Mouse (Mus musculus) cerebellum, postnatal 25 days (tissue): ENCODE results near the gene Tmem131.
A peak's percentile ranks its signal among the peaks of the same experiment; 100 is the strongest.
"Not testable (repeated sequence)": the region's sequence is repeated elsewhere in the genome, so short reads cannot be mapped to it uniquely, and the experiment has no call there.

Source experiments
- DNase-seq, 2 experiments: peaks; one replicate each; pipeline ENCODE4 v3.0.0; 2021; ENCODE audit warnings: mixed read lengths in 2 of 2

The Tmem131 gene

DNA sequence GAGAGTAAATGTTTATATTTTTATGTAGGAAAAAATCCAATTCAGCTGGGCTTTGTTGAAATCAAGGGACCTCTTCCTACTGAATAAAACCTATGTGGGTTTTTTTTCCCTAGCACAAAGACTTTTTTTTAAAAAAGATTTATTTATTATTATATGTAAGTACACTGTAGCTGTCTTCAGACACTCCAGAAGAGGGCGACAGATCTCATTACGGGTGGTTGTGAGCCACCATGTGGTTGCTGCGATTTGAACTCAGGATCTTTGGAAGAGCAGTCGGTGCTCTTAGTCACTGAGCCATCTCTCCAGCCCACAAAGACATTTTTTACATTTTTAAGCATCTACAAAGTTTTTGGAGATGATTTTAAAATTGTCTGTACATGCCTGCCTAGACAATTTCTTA lies 121.5 kb downstream of the Tmem131 start:
- DNase-seq: not testable (repeated sequence)

DNA sequence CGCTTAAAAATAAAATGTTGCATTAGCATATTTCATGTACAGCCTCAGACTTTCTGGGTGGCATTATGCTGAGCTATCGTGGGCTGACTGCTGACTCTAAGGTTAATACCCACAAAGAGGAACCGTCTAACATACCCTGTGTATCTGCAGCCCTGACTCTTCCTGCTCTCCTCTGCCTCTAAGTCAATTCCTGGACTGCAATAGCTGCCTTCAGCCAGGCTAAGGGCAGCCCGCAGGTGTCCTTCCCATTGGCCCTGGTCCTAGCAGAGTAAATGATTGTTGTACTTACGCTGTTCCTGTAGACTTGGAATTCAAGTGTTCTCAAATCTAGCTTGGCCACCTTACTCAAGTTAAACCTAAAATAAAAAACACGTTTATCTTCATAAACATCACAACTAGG lies 128.3 kb downstream of the Tmem131 start:
- DNase-seq: peak in 1 of 2 experiments; percentile 32

DNA sequence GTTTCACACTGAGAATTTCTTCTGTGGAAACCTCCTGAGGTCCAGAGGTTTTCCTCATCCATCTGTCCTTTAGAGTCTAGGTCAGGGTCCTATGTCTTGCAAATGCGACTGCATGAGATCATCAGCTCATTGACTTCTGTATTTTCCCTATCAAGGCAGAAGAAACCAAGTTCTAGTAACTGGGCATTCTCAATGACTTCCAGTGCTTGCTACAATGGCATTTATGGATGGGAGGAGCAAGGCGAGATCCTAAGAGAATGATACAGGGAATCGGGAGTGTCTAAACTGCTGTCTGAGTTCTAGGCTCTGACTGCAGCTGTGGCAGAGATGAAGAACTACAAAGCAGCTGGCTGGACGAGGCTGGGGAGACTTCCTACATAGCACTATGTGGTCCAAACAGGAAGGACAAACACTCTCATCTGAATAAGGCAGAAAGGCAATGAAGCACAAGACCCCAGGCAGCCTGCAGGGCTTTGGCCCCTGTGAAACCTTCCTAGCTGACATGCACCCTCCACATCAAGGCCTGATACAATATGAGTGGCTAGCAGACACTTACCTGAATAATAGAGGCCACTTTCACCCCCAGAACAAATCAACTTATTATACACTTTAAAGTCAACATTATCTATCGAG lies 129.1 kb downstream of the Tmem131 start:
- DNase-seq: no peak

DNA sequence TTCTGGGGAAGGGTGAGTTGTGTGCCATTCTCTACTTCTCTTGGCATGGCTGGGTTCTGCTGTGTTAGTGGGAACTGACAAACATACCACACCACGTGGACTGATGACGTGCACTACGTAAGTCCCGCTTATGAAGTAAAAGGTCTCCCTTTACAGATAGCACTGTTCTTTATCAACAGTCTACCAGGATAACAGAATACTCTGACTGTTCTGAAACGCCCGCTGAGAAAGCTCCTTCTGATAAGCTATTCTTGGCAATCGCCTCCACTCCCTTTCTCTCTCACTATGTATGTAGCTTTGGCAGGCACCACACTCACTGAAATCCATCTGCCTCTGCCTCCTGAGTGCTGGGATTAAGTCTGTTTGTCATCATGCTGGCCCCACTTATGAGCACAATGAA lies 130.1 kb downstream of the Tmem131 start:
- DNase-seq: peak in 1 of 2 experiments; percentile 48

DNA sequence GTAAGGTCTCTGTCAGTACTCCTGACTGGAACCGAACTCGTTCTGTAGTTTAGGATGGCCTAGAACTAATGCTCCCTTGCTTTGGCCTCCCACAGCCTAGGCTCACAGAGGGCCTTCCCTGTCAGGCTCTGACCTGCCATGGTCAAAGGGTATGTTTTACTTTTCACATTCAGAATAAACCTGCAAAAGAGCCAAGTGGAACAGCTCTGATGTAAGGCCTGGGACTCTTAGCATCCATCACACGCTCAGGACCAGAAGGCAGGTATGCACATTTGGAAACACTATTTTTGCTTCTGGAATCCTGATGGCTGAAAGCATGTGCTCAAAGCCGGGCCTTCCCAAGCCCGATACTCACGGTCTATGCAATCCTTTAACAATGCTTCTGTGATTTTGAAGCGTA lies 131.7 kb downstream of the Tmem131 start:
- no peak for DNase-seq

DNA sequence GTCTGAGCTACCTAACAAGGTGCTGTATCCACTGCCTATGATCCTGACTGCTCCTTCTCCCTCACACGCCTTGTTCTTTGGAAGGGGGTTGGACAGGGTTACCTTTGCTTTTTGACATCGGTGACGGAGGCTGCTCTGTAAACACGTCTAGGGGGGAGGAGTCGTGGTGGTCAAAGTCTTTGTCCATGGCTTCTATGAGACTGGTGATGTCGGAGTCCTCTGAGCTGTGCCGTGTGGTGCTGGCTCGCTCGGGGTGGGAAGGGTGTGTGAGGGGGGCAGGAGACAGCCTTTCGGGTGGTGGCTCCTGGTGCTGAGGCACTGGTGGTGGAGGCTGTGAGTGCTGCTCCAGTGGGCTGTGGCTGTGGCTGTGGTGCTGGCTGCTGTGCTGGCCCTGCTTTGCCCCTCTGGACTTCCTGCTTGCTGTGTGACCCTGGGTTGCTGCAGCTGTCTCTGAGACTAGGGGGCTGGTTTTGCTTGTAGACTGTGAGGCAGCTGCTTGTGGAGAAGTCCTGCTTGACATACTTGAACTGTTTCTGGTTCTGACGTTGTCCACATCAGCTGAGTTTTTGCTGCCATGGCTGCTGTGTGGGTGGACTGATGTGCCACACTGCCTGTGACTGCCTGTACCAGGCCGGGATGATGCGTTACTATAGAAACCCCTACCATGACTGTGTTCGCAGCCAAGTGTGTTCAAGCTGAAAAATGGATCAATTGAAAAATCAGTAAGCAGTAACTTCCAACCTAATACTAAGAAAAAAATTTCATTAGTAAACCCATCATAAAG lies 135.5 kb downstream of the Tmem131 start:
- no peak for DNase-seq

DNA sequence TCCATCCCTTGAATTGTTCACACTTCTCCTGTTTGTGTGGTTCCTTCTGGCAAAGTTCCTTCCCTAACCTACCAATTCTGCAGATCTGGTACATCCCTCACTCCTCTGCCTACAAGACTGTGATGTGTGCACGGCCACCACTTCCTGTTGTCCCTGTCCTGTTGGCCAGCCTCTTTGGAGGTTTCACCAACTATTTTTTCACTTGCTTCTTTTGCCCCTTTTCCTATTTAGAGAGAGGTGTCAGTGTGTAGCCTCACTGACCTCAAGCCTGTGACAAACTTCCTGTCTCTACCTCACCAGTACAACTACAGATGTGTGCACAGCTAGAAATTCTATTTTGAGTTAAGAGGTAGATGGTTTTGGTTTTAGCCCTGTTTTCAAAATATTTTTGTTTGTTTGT lies 136.4 kb downstream of the Tmem131 start:
- DNase-seq: no peak

DNA sequence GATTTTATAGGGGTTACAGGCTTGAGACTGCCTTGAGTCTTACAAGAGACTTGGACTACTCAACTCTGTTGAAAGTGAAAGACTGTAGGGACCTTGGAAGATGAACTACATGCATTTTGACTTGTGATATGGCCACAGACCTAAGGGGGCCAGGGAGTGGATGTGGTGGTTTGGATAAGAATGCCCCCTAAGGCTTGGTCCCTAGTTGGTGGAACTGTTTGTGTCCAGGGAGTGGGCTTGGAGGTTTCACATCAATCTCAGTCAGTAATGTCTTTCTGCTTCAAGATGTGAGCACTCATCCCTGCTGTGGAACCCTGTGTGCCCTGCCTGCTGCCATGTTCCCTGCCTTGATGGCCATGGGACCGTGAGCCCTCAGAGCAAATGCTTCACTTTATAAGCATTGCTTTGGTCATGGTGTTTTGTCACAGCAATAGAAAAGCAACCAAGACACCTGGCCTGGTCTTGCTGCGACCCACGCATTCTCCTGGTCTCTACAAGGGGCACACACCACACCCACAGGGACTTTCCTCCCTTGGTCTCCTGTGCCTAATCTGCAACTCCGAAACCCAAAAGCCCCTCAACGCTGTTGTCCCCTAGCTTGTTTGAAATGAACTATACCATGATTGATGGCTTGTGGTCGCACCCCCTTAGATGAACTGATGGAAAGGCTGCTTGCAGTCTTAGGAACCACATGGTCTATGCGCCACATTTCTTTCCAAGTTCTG lies 137.1 kb downstream of the Tmem131 start:
- DNase-seq: no peak

DNA sequence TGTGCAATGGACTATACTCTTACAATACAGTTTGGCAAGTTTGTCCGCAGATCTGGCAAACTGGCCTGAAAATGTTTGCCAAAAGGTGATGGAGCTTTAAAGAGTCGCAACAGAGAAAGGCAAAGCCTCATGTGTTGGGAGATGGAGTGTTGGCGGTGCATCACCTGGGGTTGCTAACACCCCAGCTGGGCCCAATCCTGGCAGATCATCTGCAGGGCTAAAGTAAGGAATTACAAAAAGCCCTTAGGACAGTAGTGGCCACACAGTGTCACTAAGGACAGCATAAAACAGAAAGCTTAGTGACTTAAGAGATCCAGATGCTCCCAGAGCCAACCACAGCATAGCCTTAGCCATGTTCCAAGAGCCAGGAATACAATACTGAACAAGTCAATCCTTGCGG lies 138.6 kb downstream of the Tmem131 start:
- DNase-seq: no peak

DNA sequence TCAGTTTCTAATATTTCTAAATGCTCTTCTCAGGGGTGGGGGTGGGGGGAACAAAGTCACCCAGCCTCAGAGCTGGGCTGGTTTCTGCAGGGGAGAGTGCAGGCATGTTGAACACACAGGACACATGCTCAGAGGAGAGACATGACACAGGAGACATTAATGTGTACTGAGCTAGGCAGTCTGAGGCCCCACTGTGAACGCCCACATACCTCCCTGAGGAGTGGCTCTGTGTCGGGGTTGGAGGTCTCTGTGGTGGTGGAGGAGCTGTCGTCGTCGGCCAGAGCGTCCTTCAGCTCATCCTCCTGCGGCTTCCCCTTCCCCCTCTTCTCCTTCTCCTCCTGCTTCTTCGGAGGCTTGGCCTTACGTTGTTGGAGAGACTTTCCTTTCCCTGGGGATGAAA lies 139.2 kb downstream of the Tmem131 start:
- DNase-seq: no peak

DNA sequence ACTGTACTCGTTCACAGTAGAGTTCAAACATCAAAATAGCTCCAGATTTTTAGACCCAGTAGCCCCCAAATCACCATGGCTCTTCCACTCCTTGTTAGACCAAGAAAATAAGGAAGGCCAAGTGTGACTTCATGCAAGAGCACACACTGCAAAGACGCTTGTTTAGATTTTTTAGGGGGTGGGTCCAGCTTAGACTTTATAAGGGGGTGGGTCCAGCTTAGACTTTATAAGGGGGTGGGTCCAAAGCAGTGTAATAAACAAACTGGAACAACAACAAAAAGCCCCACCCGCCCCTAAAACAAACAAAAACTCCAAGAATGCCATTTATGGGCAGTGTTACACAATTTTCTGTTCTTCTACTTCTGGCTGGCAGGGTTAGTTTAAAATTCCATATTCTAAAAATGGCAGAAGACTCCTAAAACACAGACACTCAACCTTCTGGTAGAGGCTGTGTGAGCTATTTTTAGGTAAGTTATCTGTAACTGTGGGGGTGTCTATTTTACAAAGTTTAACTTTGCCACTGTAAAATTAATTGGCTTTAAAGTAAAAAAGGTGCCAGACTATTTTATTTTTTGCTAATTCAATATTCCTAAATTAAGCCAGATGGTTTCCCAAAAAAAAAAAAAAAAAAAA lies 143.0 kb downstream of the Tmem131 start:
- no peak for DNase-seq

DNA sequence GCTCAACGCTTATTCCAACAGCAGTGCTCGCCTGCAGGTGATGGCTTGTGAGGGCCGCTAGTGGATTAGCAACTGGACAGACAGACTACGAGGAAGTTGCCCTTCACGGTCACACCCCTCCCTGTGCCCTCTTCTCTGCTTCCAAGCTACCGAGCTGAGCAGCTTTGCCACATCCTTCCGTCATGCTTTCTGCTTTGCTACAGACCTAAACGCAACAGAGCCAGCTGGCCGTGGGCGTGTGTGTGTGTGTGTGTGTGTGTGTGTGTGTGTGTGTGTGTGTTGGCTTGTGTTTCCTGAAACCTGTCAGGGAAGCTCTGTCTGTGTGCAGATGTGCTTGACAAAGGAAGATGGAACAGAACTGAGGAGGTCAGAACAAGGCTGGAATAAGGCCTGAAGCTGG lies 146.0 kb downstream of the Tmem131 start:
- no peak for DNase-seq

DNA sequence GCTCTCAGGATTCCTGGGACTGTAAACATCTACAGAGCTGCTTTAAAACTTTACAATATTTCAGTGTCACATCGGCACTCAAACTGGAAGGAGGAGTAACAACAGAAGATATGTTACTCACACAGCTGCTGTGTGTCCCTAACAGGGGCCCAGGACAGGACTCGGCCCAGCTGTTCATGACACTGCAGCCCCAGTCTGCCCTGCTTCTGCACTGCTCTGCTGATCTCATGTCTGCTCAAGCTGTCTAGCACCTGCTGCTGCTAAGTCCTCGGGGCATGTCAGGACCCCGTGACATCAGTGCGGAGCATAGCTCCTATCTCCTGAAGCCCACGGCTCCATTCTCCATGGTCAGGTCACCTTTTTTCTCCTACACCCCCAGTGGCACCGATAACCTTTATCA lies 146.8 kb downstream of the Tmem131 start:
- DNase-seq: no peak

DNA sequence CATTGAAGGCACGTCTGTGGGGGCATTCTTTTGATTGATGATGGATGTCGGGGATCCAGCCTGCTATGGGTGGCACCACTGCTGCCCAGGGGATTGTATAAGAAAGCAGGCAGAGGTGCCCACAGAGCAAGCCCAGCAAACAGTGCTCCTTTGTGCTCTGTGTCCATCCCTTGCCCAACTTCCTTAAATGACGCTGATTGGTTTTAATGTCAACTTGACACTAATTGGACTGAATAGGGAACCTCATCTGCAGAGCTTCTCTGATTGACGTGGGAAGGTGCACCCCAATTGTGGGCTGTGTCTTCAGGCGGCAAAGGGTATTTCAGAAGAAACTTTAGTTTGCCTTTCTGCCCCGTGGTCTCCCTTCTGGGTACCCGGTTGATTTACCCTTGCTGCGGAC lies 154.1 kb downstream of the Tmem131 start:
- DNase-seq: no peak

DNA sequence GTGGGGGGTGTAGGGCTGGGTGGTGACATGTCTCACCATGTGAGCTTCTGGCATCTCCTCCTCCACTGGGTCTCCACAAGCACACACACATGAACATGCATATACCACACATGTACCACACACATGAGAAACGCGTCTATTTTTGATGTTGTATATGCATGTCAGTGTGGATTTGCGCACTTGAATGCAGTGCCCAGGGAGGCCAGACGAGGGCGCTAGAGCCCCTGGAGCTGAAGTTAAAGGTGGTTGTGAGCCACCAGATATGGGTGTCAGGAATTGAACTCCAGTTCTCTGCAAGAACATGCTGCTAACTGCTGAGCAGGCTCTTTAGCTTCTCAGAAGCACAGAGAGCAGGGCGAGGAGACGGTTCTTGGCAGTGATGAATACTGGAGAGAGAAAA lies 157.1 kb downstream of the Tmem131 start:
- peak in 1 of 2 experiments; percentile 37 for DNase-seq

DNA sequence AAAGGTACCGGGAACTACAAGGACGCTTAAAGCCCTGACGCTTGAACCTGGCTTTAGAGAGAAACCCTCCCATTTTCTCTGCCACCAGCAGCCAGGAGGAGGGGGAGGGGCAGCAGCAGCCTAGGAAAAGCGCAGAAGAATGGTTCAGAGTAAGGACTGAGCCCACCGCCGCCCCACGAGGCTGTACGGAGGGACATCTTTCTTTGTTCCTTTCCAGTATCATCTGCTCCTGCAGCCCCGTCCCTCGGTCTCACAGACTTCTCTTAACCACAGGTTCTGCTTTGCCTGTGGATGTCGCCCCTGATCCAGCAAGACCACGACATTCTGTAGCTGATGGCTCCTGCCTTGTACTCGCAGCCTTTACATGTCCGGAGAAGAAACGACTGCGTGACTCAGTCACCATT lies 158.2 kb downstream of the Tmem131 start:
- peak; percentile 63 to 80 for DNase-seq

DNA sequence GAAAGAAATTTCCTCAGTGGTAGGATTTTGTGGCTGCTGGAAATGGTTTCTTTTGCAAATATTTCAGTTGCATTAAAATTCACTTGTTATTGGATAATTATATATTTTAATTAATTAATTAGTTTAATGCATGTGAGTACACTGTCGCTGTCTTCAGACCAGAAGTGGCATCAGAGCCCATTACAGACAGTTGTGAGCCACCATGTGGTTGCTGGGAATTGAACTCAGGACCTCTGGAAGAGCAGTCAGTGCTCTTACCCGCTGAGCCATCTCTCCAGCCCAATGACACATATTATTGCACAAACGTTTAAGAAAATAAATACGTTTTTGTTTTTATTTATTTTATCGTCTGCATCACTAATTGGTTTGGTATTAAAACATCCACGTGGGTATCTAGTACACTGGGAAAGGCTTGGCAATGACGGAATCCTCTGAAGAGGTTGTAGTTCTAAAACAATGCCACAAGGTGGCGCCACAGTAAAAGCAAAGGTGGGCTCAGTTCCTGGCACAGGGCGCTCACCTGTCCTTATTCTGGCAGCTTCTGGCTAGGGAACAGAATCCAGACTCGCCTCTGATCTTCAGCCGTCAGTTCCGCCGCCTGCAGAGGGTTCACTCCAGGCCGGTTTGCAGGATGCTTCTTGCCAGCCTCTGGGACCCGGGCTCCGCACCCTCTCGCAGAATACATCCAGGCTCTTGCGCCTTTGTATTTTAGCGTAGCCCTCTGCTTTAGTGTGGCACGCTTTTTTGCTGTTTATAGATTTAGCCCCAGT lies 158.9 kb downstream of the Tmem131 start:
- peak; percentile 92 to 95 for DNase-seq

DNA sequence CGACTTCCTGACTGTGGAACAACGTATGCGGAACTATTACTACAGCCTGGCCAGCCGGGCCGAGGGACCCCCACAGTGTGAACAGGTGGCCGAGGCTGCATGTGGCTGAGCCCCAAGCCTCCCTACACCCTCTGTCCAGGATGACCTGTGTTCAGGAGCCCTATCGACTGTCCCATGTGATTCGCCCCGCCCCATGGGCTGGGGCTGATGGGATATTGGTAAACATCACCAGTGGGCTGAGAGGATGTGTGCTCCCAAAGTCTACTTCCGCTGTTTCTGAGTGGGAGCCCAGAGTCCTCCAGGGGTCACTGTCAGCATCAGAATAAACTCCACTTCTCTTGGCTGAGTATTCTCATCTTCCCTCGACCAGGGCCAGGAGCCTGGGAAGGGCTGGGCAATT lies 161.0 kb downstream of the Tmem131 start:
- peak; percentile 51 to 68 for DNase-seq

DNA sequence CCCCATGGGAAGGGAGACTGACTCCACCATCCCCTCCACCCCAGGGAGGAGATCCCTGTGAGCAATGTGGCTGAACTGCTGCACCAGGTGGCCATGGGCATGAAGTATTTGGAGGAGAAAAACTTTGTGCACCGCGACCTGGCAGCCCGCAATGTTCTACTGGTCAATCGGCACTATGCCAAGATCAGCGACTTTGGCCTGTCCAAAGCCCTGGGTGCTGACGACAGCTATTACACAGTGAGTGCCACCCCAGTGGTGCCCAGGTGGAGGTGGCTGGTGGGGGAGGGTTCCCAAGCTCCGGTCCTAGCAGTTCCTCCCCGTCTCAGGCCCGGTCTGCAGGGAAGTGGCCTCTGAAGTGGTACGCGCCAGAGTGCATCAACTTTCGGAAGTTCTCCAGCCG lies 162.7 kb downstream of the Tmem131 start:
- DNase-seq: no peak

DNA sequence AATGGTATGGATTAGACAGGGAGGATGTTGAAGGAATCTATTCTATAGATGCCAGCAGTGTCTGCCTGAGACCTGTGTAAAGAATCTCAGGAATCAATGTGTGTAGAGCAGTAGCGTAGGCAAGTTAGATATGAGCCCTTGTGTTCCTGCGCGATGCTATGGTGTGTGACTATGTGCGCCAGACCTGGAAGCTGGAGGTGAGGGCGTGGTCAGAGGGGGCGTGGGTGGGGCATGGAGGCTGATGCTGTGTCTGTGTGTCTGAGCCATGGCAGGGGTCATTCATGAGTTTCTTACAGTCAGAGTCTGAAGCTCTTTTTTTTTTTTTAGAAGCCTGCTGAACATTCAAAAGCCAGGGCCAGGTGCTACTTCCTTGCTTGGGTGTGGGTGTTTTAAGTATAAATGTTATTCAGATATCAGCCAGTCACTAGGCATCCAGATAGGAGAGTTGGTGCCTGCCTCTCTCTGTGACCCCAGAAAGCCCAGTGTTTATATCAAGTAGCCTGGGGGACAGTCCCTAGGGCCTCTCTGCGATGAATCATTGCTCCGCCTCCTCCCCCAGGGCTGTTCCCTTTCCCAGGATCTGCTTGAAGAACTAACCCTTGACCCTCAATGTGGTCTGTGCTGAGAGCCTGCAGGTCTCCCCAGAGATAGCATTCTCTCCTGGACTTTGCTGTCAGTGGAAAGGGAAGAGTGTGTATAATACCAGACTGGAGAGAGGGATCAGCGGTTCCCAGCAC lies 171.1 kb downstream of the Tmem131 start:
- no peak for DNase-seq

DNA sequence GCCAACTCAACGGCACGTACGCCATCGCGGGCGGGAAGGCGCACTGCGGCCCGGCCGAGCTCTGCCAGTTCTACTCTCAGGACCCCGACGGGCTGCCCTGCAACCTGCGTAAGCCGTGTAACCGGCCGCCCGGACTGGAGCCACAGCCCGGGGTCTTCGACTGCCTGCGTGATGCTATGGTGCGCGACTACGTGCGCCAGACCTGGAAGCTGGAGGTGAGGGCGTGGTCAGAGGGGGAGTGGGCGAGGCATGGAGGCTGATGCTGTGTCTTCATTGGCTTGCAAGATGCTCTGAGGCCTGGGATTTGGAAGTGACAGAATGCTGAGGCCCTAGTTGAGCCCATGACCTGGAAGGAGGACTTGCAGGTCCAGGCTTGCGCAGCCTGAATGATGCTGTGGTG lies 172.5 kb downstream of the Tmem131 start:
- DNase-seq: peak in 1 of 2 experiments; percentile 17

DNA sequence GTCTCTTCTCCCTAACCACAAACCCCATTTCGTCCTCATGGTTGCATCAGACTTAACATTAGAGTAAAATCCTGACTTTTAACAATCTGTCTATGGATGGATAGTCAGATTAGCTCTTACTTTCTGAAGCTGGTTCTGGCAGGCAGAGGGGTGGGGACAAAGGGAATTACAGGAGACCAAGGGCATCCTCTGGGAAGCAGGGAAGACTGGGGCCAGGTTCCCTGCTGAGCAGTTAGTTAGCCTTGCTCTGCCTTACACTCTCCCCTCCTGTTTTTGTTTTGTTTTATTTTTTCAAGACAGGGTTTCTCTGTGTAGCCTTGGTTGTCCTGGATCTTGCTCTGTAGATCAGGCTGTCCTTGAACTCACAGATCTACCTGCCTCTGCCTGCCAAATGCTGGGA lies 173.5 kb downstream of the Tmem131 start:
- DNase-seq: no peak
